Mouse (Mus musculus) urinary bladder, postnatal 10 days (tissue): ENCODE results near the gene Notch2.

Source experiments
- DNase-seq: peaks from one replicate; pipeline ENCODE4 v3.0.0; 2022; ENCODE audit warnings: low spot score

Notch2 gene

DNA sequence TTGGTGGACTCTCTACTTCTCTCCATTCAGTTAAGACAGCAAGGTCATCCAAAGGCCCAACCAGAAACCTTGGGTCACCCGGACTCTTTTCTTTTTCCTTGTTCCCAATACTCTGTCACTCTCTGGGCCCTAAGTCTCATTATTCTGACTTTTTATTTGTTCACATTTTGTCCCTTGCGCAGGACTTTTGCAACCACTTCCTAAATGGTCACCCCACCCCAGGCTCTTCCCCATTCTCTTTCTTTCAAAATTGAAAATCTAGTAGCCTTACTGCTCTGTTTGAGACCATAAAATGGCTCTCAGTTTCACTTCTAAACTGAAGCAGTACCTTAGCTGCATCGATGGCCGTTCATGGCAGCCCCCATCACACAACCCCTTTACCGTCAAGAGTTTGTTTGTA, 18.5 kb upstream of the Notch2 start:
- no peak for DNase-seq

DNA sequence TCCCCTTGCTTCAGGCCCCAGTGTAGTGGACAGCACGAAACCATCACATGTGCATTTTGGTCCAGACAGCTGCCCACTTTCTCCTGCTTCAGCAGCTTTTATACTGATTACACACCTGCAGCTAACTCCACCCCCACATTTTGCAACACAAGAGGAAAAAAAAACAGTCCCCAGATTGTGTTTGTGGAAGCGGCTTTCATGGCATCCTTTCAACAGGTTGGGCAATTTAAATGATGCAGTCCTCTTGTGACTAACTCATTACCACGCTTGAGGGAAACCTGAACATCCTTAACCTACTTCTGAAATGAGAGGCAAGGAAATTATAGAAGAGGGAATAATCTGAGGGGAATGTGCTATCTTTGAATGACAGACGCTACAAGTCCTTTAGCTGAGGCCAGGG, 15.0 kb upstream of the Notch2 start:
- no peak for DNase-seq

DNA sequence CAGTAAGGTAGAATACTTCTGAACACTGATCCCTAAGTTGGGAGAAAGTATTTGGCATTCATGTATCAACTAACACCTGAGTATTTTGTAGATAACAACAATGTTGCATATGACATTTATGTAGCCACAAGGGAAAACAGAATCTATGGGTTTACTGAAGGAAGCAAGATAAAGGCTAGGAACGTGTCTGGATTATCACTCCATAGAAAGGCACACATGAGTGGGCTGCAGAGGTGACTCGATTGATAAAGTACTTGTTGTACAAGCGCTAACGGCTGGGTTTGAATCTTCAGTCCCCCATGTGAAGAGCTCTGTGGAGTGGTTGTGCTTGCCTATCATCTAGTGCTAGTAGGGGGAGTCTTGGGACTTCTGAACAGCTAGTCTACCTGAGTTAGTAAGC, 9.8 kb upstream of the Notch2 start:
- no peak for DNase-seq

DNA sequence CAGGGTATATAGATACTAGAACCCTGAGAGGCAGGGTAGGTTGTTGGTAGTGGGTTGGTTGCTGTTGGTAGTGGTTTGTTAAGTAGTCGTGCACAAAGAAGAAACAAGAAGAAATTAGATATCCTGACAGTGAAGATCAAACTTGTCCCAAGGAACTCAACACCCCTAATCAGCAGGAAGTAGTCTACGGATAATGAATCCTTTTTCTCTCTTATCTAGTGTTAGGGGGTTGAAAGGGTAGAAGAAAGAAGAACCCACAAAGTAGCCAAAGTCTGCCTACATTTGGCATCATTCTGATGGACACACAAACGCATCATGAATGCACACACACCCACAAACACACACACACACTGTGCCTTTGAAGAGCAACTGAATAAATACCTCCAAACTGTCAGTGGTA, 9.1 kb upstream of the Notch2 start:
- no peak for DNase-seq

DNA sequence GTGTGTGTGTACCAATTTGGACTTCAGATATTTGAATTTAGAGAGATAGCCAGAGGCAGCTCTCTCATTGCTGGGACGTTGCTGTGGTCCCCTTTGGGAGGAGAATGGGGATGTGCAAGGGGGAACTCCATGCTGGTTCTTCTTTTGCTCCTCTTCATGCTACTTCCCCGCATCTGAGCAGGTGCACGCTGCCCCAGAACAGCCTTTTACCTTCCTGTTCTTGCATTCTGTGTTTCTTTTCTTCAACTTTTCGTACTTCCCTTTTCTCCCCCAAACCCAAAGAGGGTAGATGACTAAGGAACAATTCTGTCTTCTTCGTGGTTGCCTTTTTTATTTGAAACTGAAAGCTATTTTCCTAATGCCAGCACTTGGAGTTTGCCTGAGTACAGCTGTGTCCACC, 8.0 kb upstream of the Notch2 start:
- no peak for DNase-seq

DNA sequence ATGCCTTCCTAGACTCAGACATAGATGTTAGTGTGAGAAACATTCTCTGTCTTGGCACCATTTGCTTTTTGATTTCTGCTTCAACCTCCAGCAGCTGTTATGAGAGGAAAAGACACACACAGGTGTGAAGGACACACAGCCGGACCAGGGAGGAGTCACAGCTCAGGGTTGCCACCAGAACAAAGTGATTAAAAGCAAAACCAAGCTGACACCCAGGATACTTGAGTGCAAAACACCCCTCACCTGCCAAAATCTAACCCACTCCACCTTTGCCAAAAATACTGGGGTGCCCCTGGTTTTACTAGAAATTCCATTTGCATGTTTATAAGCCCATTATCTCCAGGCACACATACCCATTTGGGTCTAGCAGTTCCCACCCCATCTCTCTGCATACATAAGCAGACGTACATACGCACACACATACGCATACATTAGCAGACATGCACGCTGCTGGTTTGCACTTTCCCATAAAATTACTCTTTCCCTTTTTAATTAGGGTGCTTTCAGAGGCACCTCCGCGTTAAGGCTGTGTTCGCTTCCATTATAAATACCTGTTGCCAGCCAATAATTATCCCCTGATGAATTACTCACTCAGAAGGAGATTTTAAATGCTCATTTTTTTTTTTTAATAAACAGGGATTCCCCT, 7.2 kb upstream of the Notch2 start:
- no peak for DNase-seq

DNA sequence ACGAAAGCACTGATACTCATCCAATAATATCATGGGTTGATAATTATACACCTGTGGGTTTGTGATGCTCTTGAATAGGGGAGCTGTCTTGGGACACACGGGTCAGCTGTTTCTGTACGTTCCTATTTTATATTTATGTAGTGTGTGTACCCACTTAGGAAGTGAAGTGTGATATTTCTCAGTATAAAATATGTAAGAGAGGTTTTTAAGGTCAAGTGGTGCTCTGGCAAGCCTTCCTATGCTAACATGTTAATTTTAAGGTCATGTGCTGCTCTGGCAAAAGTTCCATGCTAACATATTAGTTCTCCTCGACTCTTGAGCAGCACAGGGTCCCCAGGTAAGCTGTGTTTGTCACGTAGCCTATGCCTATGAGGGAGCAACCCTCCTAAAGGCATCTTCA, 6.4 kb upstream of the Notch2 start:
- DNase-seq = no peak

DNA sequence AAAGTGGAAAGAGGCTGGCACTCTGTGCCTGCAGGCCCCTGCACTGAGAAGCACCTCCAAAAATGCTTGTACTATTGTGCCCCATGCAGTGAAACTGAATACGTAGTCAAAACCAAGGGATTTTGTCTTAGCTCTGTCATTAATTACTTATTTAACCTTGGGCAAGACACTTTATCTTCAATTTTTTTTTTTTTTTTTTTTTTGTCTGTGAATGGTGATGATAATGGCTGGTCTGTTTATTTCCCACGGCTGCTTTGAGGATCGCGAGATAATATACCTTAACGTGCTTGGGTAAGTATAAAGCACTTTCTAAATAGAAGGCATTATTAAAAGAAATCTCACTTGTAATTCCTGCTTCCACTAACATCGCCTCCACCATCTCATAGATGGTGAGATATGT, 5.2 kb upstream of the Notch2 start:
- no peak for DNase-seq

DNA sequence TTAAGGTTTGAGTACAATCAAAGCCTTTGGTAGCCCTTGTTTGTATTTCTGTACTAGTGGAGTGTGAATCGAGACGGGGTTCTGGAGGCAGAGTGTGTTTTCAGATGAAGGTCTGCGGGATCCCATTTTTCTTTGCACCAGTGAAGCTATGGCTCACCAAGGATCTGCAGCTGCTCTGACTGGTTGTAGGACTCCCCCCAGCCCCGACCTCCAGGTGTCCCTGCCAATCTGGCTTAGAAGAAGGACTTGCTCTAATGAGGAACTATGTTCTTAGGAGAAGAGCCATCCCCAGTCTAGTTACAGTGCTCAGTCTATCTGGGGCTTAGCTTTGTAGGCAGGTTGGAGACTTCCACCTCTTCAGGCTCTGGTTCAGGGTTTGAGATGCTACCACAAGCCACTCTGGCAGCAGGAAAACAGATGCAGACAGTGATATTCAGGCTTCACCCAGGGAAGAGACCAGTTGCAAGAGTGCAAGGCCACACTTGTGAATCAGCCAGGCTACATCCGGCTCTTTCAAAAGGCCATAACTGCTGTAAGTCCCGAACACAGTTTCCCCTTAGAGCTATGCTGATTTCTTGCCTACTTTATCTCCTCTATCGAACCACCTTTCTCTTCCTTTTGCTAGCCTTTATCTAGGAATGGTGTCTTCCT, 4.0 kb upstream of the Notch2 start:
- DNase-seq = no peak

DNA sequence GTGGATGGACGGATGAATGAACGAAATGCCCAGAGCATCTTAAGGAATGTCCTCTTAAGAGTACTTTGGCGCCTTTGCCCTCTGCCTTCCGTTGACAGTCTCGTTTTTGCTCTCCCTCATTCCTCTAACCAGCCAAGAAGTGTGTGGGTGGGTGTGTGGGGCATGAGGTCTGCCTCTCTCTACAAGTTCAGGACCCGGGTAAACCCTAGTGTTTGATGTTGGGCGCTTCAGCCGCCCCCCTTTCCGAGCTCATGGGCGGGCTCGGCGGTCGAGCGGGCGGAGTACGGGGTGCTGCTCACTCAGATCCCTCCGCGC, 284 bp upstream of the Notch2 start:
- no peak for DNase-seq

DNA sequence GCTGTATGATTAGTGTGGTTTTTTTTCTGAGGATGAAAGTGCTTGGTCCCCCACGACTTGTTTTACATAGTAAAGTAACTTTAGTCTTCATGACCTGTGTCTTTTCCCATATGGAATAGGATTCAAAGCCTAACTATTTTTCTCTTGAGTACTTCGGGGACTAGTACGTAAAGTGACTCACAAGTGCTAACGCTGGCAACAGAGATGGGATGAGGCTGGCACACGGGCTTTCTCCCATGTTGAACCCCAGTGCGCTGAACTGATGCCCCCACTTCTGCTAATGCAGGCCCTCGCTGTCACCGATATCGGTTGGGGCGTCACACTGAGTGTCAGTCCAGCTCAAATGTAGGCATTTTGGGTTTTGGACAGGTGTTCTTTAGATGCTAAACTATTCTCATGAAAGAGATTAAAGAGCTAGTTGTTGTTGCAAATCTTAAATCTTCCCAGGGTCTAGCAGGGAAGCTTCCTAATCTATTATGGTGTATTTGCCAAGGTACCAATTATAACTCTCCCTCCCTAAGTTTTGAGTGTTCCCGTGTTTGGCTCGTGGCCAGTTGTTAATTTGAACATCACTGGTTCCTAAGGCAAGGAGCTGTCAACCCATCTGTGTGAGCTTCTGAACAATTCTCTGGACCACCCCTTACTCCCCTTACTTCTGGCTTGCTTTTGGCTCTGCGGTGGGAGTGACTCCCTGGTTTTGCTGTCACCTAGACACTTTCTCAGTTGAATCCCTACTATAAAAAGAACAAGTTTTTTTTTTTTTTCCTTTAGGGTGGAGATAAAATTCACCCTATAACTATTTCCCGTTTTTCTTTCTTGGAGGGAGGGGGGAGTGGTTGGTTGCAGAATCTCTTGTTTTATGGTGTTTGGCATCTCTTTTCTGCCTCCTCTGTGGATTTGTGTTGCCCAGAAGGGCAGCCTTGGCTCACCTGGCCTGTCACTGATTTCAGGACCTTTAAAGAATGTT, 2.2 kb downstream of the Notch2 start:
- no peak for DNase-seq

DNA sequence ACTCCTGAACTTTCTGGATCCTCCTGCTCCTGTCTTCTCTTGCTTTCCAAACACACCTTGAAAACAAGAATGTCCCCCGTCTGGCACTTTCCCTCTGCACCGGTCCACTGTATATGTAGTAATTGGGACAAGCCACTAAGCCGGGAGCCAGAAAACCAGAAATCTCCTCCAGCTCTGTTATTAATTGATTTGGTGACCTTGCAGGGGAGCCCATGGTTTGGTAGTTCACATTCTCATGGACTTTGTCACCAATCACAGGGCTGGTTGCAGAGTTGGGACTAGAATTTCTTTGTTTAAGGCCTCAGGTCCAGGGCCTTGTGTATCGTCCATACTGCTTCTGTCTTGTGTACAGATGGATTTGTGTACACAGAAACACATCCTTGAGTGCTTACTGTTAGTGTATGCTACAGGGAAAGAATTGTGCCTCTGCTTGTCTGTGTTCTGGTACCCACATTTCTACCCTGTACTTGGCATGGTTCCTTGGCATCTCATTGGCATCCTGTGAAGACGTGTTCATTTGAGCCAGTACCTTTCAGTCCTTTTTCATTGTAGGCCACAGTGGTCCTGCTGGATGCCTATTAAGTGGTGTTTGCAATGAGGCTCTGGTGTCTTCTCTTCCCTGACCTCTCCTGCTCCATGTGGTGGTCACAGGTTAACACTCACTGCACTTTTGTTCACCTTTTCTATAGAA, 3.7 kb downstream of the Notch2 start:
- no peak for DNase-seq

DNA sequence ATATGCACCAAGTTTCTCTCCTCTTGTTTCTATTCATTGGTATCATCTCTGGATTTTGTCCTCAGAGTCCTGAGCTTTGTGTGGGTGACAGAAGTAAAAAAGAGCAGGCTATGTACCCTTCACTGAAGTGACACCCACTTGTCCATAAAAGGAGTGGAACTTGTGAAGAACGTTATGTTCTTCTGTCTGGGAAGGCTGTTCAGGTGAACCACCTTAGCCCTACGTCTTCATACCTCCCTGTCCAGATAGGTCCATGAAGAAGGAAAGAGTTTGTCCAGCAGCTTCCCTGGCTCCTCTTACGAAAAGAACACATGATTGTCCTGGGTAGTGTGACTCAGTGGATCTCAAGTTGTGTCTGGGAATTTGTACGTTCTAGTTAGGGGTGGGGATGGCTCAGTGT, 4.9 kb downstream of the Notch2 start:
- DNase-seq = no peak

DNA sequence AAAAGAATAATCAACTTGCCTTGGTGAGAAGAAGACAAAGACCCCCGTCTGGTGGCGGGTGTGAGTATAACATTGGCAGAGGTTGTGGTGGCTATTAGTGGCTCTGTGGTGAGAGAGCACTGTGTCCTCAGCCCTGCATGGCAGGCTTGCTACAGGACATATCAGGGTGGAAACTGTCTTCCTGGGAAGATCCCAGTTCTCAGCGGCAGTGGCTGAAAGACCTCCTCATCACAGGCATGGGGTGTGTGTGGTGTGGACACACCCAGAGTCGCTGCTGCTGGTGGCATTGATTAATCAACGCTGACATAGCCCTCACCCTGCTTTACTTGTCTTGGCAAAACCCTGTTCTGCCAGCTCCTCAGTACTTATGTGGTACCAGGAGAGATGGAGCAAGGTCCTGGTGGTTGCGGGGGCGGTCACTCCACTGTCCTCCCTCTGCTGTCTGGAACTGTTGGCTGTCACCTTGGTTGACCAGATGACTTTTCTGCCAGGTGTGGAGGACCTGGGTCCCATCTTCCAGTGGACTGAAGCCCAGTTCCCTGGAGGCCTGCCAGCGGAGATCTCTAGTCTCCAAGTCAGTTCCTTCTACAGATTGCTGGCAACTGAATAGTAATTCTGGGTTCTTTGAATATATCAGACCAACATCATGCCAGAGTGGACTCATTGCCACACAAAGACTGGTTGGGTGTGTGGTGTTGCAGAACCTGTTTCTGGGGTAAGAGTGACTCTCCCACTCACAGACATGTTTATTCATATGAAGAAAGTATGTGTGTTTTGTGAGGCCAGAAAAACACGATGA, 7.3 kb downstream of the Notch2 start:
- no peak for DNase-seq

DNA sequence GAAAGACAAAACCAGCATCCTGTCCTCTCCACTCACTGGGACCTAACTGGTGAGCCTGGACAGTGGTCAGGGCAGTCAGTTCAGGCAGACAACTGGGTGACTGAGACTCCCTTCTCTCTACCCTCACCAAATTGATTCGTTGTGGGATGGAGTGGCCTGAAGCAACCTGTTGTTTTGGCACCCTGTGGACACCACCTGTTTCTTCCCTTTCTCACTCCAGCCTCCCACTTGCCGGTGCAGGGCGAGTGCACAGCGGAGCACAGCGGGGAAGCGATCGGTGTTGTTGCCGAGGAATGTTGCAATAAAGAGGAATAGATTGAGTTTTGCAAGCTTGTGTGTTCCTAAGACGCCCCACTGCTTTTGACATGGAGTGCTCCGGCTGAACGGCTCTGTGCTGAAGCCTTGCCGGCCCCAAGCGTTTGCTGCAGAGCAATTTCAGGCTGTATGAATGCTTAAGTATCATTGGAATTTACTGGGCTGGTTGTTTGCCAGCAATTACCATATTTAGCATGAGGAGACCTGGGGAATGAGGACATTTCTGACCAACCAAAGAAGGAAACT, 11.0 kb downstream of the Notch2 start:
- no peak for DNase-seq

DNA sequence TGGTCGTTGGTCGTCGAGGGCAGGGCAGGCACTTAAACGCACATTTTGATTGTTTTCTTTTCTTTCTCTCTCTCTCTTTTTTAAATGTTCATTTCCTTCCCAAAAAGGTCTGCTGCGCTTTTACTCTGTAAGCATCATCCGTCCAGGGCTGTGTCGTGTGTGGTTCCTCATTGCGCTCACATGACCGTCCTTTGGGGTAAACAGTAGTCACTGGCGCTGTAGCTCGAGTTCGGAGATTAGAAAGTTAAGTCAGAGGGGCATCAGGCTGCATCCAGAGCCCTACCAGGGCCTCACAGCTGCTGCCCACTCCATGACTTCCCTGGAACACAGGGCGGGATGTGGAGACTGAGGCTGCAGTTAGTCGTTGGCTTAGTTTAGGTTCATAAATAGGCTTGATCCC, 12.2 kb downstream of the Notch2 start:
- DNase-seq = no peak

DNA sequence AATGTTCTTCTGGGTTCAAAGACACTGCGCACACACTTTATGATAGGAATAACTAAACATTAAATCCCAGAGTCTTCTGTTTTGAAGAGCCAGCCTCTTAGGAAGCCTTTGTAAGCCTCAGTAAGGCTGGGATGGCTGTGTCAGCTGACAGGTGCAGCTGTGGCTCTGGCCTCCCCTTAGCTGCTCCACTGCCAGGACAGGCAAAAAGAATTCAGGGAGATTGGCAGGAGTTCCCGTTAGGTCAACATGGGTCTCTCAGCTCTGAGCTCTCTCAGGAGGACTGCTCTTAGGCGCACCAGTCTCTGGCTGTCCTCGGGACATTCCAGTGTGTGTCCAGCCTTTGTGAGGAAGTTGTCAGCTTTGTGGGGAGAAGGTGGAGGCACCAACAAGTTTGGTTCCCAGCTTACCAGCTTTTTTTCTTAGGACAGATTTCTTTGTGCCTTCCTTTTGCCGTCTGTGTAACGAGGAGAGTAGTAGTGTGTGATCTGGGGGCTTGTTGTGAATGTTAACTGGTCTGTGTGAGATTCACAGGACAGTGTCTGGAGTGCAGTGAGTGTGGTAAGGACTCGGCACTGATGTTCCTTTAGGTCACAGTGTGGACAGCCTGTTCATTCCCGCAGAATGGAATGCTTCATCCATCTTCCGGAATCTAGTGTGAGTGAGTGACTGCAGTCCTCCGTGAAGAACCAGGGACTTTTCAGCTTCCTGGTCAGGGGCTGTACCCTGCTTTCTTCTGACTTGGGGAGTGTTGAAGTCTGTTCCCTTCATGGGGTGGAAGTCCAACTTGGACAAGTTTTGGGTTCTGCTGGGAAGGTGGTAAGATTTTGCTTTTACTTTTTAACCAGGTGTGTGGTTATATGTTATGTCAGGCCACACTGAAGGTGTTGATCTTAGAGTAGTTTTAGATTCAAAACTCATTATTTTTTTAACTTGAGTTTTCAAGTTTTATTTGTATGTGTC, 12.9 kb downstream of the Notch2 start:
- DNase-seq = no peak

DNA sequence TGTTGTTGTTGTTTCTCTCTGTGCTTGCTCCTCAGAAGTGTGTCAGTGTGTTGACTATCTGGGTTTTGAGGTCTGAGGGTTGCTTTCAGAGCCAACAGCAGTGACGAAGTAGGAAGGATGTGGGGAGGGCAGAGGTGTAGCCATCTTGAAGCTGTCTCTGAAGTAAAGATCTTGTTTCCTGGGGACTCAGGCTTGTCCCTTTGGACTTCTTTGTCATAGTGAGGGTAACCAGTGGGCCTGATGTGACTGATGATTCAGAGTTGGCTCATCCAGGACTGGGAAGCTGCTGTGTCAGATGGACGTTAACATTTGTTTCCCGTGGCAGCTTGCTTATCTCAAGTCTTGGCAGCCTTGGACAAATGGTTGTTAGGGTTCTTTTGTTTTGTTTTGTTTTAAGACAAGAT, 14.0 kb downstream of the Notch2 start:
- DNase-seq = no peak

DNA sequence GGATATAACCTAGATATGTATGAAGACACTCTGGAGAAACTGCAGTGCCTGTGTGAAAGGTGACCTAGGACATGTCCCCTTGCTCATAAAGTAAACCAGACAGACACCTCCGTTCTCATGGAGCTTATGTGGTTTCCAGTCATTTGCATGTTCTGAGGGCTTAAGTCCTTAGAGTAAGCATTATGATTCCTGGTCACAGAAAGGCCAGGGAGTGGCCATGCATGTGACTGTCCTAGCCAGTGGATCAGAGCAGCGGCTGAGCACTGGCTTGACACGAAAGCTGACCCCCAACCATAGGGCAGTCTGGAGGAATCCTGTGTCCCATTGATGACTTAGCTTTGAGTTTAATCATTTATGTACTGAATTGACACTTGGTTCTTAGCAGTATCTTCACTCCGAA, 14.7 kb downstream of the Notch2 start:
- no peak for DNase-seq

DNA sequence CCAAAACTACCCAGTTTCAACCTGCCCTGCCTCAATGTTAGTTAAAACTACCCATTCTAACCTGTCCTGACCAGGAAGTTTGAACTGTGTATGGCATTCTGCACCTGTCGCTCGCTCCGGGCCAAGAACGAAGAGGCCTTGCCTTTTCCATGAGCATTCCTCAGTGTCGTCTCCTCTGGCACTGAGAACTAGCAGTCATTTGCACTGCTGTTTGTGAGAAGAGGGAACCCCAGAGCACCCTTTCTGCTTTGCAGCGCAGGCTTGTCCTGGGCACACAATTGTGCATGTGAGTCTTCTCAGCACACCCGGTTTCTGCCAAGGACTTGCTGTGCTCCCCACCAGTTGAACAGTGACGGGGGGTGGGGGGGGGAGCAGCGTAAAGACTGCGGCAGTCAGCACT, 15.6 kb downstream of the Notch2 start:
- DNase-seq = no peak
